Mouse (Mus musculus): Measurements from ENCODE around the gene Ptprs. TPM values are rescaled to one million over a fixed set of nuclear protein-coding genes. Genes with fewer than 3 reads are reported as not detected.

Ptprs gene
- polyA plus RNA-seq, 1 experiment = 478 TPM

DNA sequence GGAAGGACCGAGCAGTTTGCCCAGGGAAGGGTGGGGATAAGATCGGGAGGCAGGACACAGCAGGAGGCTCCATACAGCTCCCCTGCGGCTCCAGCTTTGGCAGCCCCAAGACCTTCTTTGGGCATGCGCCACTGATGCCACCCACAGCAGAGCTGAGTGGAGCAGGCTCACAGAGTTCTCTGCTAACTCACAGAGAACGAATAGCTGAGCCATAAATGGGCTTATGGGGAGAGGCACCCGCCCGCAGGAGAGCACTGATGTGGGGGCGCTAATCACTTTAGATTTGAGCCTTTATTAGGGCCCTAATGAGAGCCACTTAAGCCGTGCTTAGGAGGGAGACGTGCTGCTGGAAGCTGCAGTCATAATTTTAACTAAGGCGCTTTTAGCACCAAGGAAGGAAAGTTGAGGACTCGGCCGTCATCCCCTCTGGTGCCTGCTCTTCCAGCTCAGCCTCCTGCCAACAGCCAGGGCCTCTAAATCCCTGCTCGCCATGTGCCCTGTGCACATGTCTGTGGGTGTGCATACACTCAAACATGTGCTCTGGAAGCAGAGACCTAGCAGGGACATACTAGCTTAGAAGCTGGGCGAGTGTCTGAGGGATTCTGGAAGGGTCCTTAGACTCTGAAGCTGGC lies 105.1 kb downstream of the Ptprs start:
- peaks cover 78% of the 10 kb centered on the region for H3K4me1 ChIP-seq (ENCODE audit: control insufficient read depth, insufficient read depth, low read length)
- no peak overlapping the region for H3K27ac ChIP-seq (ENCODE audit: insufficient read depth, low read length)
- H3K27me3 ChIP-seq (ENCODE audit: control insufficient read depth, insufficient read depth, low read length) = no peaks in the 10 kb centered on the region
- TF ChIP-seq POLR2A (IDR thresholded peaks at IDR 0.05; ENCODE audit: borderline replicate concordance, insufficient read depth, low read length) (no peak), CTCF (IDR thresholded peaks at IDR 0.05; ENCODE audit: borderline replicate concordance, insufficient read depth, low read depth, low read length) (no peak)
- DNase-seq = no peak
- no peak overlapping the region for H3K4me3 ChIP-seq (replicated peaks; ENCODE audit: insufficient read depth, low read depth, low read length)
- WGBS = 56% methylated on average over 15 of the region's 15 CpGs

DNA sequence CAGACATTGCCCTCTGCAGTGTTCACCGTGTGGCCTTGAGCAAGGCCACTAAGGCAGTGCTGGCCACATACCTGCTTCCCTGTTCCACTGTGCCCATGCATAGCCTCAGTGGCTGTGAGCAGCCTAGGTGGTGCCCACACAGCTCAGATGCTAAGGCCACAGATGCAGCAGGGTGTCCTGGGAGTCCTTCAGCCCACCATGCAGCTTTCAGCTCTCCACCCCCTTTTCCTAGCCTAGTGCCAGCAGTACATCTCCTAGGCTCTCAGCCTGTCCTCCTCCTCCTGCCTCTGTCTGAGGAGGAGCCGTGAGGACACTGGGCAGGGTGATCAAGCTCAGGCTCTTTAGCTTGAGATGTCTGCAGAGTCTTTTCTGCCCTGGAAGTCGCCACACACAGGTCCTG lies 106.2 kb downstream of the Ptprs start:
- 75% methylated on average over 3 of the region's 3 CpGs for WGBS
- Histone ChIP-seq H3K27ac (ENCODE audit: insufficient read depth, low read length) (no peak overlapping the region), H3K27me3 (ENCODE audit: control insufficient read depth, insufficient read depth, low read length) (no peaks in the 10 kb centered on the region), H3K4me1 (ENCODE audit: control insufficient read depth, insufficient read depth, low read length) (peaks cover 86% of the 10 kb centered on the region), H3K4me3 (replicated peaks; ENCODE audit: insufficient read depth, low read depth, low read length) (no peak overlapping the region)
- TF ChIP-seq POLR2A (IDR thresholded peaks at IDR 0.05; ENCODE audit: borderline replicate concordance, insufficient read depth, low read length) = no peak
- no peak for TF ChIP-seq CTCF (IDR thresholded peaks at IDR 0.05; ENCODE audit: borderline replicate concordance, insufficient read depth, low read depth, low read length)
- DNase-seq = no peak

DNA sequence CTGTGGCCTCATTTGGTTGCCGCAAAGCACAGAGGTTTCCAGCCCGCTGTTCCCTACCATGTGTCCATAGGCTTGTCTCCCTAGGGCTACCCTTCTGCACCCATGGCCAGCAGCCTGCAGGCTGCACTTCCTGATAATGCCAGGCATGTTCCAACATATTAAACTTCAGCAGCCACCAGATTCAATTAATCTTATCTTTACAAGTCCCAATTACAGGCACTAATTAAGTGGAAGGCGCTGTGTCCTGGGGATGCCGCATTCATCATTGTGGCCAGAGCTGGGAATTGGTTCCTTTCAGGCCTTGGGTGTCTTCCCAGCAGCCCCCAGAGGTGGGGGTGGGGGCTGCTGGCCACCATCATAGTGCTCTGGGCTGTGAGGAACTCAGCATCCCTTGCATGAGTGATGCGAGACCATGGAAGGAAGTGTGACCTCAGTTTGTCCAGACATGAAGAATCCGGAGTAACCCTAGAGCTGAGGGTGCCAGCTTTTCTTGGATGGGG lies 107.9 kb downstream of the Ptprs start:
- H3K4me3 ChIP-seq (replicated peaks; ENCODE audit: insufficient read depth, low read depth, low read length) = no peak overlapping the region
- no peak for TF ChIP-seq CTCF (IDR thresholded peaks at IDR 0.05; ENCODE audit: borderline replicate concordance, insufficient read depth, low read depth, low read length)
- no peak for TF ChIP-seq POLR2A (IDR thresholded peaks at IDR 0.05; ENCODE audit: borderline replicate concordance, insufficient read depth, low read length)
- H3K4me1 ChIP-seq (ENCODE audit: control insufficient read depth, insufficient read depth, low read length) = peaks cover 80% of the 10 kb centered on the region
- WGBS = 68% methylated on average over 6 of the region's 6 CpGs
- H3K27me3 ChIP-seq (ENCODE audit: control insufficient read depth, insufficient read depth, low read length) = no peaks in the 10 kb centered on the region
- no peak for DNase-seq
- no peak overlapping the region for H3K27ac ChIP-seq (ENCODE audit: insufficient read depth, low read length)

DNA sequence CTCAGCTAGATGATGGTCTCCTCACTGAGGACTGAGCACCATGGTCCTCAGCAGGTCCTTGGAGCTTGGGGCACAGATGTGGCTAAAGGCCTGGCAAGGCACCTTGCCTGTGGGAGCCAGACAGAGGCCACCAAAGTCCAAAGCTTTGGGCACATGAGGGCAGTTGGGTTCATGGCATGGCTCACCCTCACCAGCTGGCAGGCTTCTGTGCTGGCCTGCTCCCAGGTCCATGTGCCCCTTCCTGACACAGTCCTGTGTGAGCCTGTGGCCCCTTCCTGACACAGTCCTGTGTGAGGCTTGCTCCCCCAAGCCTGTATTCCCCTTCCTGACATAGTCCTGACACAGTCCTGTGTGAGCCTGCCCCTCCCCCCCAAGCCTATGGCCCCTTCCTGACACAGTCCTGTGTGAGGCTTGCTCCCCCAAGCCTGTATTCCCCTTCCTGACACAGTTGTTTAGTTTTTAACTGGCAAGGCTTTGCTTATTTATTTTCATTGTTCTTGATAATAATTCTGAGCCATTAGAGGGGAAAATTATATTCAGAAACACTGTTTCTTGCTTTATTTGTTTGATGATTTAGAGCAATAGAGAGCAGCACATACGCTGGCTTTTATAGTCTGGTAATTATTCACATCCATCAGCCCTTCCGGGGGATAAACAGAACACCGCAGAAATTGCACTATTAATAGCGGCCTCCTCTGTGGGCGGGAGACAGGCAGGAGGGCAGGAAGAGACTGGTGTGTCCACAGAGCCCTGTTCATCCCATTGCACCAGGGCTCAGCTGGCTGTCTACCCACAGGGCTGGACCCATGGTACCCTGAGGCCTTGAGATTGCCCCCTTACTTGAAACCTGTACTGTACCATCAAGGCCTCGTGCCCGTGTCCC lies 110.3 kb downstream of the Ptprs start:
- no peak for TF ChIP-seq POLR2A (IDR thresholded peaks at IDR 0.05; ENCODE audit: borderline replicate concordance, insufficient read depth, low read length)
- no peak for TF ChIP-seq CTCF (IDR thresholded peaks at IDR 0.05; ENCODE audit: borderline replicate concordance, insufficient read depth, low read depth, low read length)

More for the DNA sequence above, 110.3 kb downstream of the Ptprs start:
- Histone ChIP-seq H3K4me3 (replicated peaks; ENCODE audit: insufficient read depth, low read depth, low read length) (no peak overlapping the region), H3K27me3 (ENCODE audit: control insufficient read depth, insufficient read depth, low read length) (no peaks in the 10 kb centered on the region), H3K27ac (ENCODE audit: insufficient read depth, low read length) (peak overlapping the region; percentile 4; the same call in 1 of the 2 replicates), H3K4me1 (ENCODE audit: control insufficient read depth, insufficient read depth, low read length) (peaks cover 77% of the 10 kb centered on the region)
- peak; percentile 55 to 70 for DNase-seq
- WGBS = 23% methylated on average over 7 of the region's 7 CpGs

Other genes with a start within 250 kb of the Ptprs start
- 19.9 and 21.8 TPM in 2 replicates for gene Fem1a, start 219.7 kb downstream of the Ptprs start, polyA plus RNA-seq (2012; rRNA removed)
- 4.5 and 4.7 TPM in 2 replicates for gene Ticam1, start 199.7 kb downstream of the Ptprs start, polyA plus RNA-seq (2012; rRNA removed)
- 15.6 and 20.9 TPM in 2 replicates for gene Plin3, start 183.6 kb downstream of the Ptprs start, polyA plus RNA-seq (2012; rRNA removed)
- not detected in 2 replicates for gene Arrdc5, start 176.2 kb downstream of the Ptprs start, polyA plus RNA-seq (2012; rRNA removed)
- gene Uhrf1, start 173.2 kb downstream of the Ptprs start, polyA plus RNA-seq (2012; rRNA removed) = 0.65 and 0.71 TPM in 2 replicates
- gene Kdm4b, start 150.4 kb downstream of the Ptprs start, polyA plus RNA-seq (2012; rRNA removed) = 45.8 and 50.9 TPM in 2 replicates
- not detected in 2 replicates for gene Znrf4, start 35.9 kb upstream of the Ptprs start, polyA plus RNA-seq (2012; rRNA removed)
- 7.2 and 7.8 TPM in 2 replicates for gene Gm20219, start 77.9 kb upstream of the Ptprs start, polyA plus RNA-seq (2012; rRNA removed)
- 137 and 143 TPM in 2 replicates for gene Safb2, start 108.1 kb upstream of the Ptprs start, polyA plus RNA-seq (2012; rRNA removed)
- 139 and 141 TPM in 2 replicates for gene Safb, start 108.3 kb upstream of the Ptprs start, polyA plus RNA-seq (2012; rRNA removed)
- 154 and 169 TPM in 2 replicates for gene 2410015M20Rik, start 133.3 kb upstream of the Ptprs start, polyA plus RNA-seq (2012; rRNA removed)
- gene Rpl36, start 136.9 kb upstream of the Ptprs start, polyA plus RNA-seq (2012; rRNA removed) = 1,004 and 1,008 TPM in 2 replicates
- gene Lonp1, start 150.4 kb upstream of the Ptprs start, polyA plus RNA-seq (2012; rRNA removed) = 86.0 and 88.7 TPM in 2 replicates
- 1.2 and 1.4 TPM in 2 replicates for gene Catsperd, start 151.7 kb upstream of the Ptprs start, polyA plus RNA-seq (2012; rRNA removed)
- gene Ranbp3, start 196.8 kb upstream of the Ptprs start, polyA plus RNA-seq (2012; rRNA removed) = 122 and 125 TPM in 2 replicates
- gene Ndufa11, start 241.3 kb upstream of the Ptprs start, polyA plus RNA-seq (2012; rRNA removed) = 518 and 557 TPM in 2 replicates
- gene Vmac, start 241.5 kb upstream of the Ptprs start, polyA plus RNA-seq (2012; rRNA removed) = 17.0 and 18.2 TPM in 2 replicates